Mouse (Mus musculus) lung, postnatal 36 days (tissue): ENCODE results near the gene Sall1.

ENCODE experiments used
- DNase-seq: peaks from one replicate; pipeline ENCODE4 v3.0.0; 2022; ENCODE audit warnings: mixed read lengths

Gene Sall1

GRCm38 (mm10) chr8:88989002-88989401, 55.0 kb downstream of the Sall1 start:
- no peak for DNase-seq

- no peak for DNase-seq
Observed at GRCm38 (mm10) chr8:88983468-88983867, 60.5 kb downstream of the Sall1 start.
